Mouse (Mus musculus) heart, embryonic 16.5 days (tissue): ENCODE data around the gene Arhgap1. TPM values are rescaled to one million over a fixed set of nuclear protein-coding genes. Genes with fewer than 3 reads are reported as not detected.

Experiments
- ATAC-seq: fragments of 200-750 bp; cut with Nextera tagmentation; replicated peaks from 2 replicates; pipeline ENCODE4 v1.8.0; 2017; ENCODE audit warnings: moderate number of reproducible peaks; ENCODE audit not compliant: insufficient read depth, low FRiP score; ENCODE audit errors: extremely low read depth
- H3K27ac ChIP-seq: fragments of 300-500 bp; sonication (generic); 2 replicates; pipeline ENCODE4 v1.5.1; 2014; ENCODE audit warnings: mild to moderate bottlenecking, low read length, control low read depth, moderate library complexity
- H3K27me3 ChIP-seq: fragments of 300-500 bp; sonication (generic); 2 replicates; pipeline ENCODE4 v1.6.1; 2014; ENCODE audit warnings: low read length, mixed read lengths; ENCODE audit not compliant: control insufficient read depth, insufficient read depth
- H3K36me3 ChIP-seq: fragments of 300-500 bp; sonication (generic); 2 replicates; pipeline ENCODE4 v1.6.1; 2014; ENCODE audit not compliant: control insufficient read depth, insufficient read depth
- H3K4me1 ChIP-seq: fragments of 300-500 bp; sonication (generic); 2 replicates; pipeline ENCODE4 v1.6.1; 2014; ENCODE audit warnings: low read length, mixed read lengths; ENCODE audit not compliant: control insufficient read depth, insufficient read depth
- H3K4me2 ChIP-seq: fragments of 300-500 bp; sonication (generic); 2 replicates; pipeline ENCODE4 v1.6.1; 2014; ENCODE audit warnings: low read depth, mild to moderate bottlenecking, control low read depth, low read length
- H3K4me3 ChIP-seq: fragments of 300-500 bp; sonication (generic); 2 replicates; pipeline ENCODE4 v1.5.1; 2014; ENCODE audit warnings: mild to moderate bottlenecking, control low read depth, low read length
- H3K9ac ChIP-seq: fragments of 300-500 bp; sonication (generic); 2 replicates; pipeline ENCODE4 v1.6.1; 2014; ENCODE audit warnings: low read length, control low read depth
- H3K9me3 ChIP-seq: fragments of 300-500 bp; sonication (generic); replicated peaks from 2 replicates; pipeline ENCODE4 v1.6.1; 2016; ENCODE audit warnings: low read length; ENCODE audit not compliant: control insufficient read depth
- WGBS: fragments of 180-500 bp; shearing (Covaris S2); extraction: QIAGEN DNeasy Blood & Tissue Kit; methylation state at CpG from one replicate; pipeline ENCODE4 v1.1.7; 2014; 5-methylcytosine and 5-hydroxymethylcytosine counted together
- polyA plus RNA-seq: library from polyadenylated mRNA; unstranded; fragments of >200 nt; fragmentation: Nextera tagmentation; extraction: Ambion mirVana; gene quantifications from 2 replicates; pipeline ENCODE4 v1.2.1, GENCODE M21; 2015

The Arhgap1 gene
- polyA plus RNA-seq, 1 experiment from 2014 or later = 122 TPM

DNA sequence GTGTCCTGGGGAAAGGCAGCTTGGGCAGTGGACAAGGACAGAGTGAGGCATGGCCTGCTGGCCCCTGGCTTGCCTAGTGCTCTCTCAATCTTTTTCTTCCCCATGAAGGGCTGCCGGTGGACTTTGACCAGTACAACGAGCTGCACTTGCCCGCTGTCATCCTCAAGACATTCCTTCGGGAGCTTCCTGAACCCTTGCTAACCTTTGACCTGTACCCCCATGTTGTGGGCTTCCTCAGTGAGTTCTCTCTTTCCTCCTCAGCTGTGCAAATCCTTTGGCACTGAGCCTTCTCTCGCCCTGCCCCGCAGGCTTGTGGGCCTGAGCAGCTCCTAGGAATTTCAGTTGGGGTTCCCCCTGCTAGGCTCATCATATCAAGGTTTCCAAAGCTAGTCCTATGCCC lies 20.4 kb downstream of the Arhgap1 start:
- H3K36me3 ChIP-seq = peaks cover 61% of the 10 kb centered on the region
- WGBS = 84% methylated on average over 6 of the region's 6 CpGs
- H3K4me3 ChIP-seq = no peak overlapping the region
- no peak overlapping the region for H3K27ac ChIP-seq
- no peaks in the 10 kb centered on the region for H3K27me3 ChIP-seq
- H3K9ac ChIP-seq = no peak overlapping the region
- H3K9me3 ChIP-seq = no peaks in the 10 kb centered on the region
- peaks cover 7% of the 10 kb centered on the region; the same call in 1 of the 2 replicates for H3K4me1 ChIP-seq
- no peak for ATAC-seq
- H3K4me2 ChIP-seq = no peak overlapping the region

- Histone ChIP-seq H3K27ac (no peak overlapping the region), H3K36me3 (peaks cover 71% of the 10 kb centered on the region), H3K9ac (no peak overlapping the region), H3K27me3 (no peaks in the 10 kb centered on the region), H3K4me3 (no peak overlapping the region), H3K4me1 (no peaks in the 10 kb centered on the region), H3K4me2 (no peak overlapping the region), H3K9me3 (no peaks in the 10 kb centered on the region)
- ATAC-seq = no peak
- whole genome bisulfite sequencing = 88% methylated on average over 2 of the region's 2 CpGs
Measured at GRCm38 (mm10) chr2:91673587-91673986, 23.9 kb downstream of the Arhgap1 start.

DNA sequence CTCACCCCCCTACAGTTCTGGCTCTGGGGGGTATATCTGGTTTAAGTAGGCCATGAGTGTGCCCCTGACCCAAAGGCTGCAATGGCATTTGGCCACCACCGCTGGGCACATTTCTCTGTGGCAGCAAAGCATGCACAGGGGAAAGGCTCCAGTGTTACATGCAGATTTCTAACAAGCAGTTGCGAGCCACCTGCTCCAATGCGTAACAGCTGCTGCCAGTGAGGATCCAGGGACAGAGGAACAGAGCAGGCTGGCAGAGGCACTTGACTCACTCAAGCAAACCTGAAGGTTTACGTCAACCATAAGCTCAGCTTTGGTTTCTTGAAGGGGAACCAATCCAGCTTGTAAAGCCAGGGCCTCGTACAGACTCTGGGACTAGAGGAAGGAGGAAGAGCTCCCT lies 25.2 kb downstream of the Arhgap1 start:
- WGBS = 90% methylated on average over 5 of the region's 5 CpGs
- Histone ChIP-seq H3K27ac (no peak overlapping the region), H3K9me3 (no peaks in the 10 kb centered on the region), H3K36me3 (peaks cover 64% of the 10 kb centered on the region), H3K4me1 (no peaks in the 10 kb centered on the region), H3K9ac (no peak overlapping the region), H3K27me3 (no peaks in the 10 kb centered on the region), H3K4me2 (no peak overlapping the region), H3K4me3 (no peak overlapping the region)
- no peak for ATAC-seq

DNA sequence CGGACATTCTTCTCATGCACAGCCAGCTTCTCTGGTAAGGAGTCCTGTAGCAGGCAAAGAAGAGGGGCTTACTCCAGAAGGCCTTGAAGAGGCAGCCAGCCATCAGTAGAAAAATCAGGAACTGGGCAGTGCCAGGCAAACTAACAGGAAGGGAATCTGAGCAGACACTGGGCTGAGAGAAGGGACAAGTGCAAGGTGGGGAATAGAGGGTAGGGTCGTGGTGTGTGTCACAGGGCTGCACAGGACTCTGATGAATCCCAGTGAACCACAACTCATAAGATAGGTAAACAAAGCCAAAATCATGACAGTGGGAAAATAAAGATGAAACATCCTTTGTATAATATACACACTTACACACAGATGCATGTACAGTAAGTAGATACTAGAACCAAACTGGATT lies 26.8 kb downstream of the Arhgap1 start:
- Histone ChIP-seq H3K4me2 (no peak overlapping the region), H3K9ac (no peak overlapping the region), H3K27me3 (no peaks in the 10 kb centered on the region), H3K4me3 (no peak overlapping the region), H3K27ac (no peak overlapping the region), H3K36me3 (peaks cover 60% of the 10 kb centered on the region), H3K4me1 (no peaks in the 10 kb centered on the region), H3K9me3 (no peaks in the 10 kb centered on the region)
- 62% methylated on average over 2 of the region's 2 CpGs for WGBS
- ATAC-seq = no peak

- Histone ChIP-seq H3K4me2 (no peak overlapping the region), H3K9ac (no peak overlapping the region), H3K4me3 (no peak overlapping the region), H3K27ac (no peak overlapping the region), H3K36me3 (peaks cover 63% of the 10 kb centered on the region), H3K9me3 (no peaks in the 10 kb centered on the region), H3K27me3 (no peaks in the 10 kb centered on the region), H3K4me1 (no peaks in the 10 kb centered on the region)
- ATAC-seq = no peak
Measured at GRCm38 (mm10) chr2:91676961-91677360, 27.3 kb downstream of the Arhgap1 start.

- ATAC-seq = no peak; the same call in 1 of the 2 replicates
Measured at GRCm38 (mm10) chr2:91682850-91683249, 33.2 kb downstream of the Arhgap1 start.

DNA sequence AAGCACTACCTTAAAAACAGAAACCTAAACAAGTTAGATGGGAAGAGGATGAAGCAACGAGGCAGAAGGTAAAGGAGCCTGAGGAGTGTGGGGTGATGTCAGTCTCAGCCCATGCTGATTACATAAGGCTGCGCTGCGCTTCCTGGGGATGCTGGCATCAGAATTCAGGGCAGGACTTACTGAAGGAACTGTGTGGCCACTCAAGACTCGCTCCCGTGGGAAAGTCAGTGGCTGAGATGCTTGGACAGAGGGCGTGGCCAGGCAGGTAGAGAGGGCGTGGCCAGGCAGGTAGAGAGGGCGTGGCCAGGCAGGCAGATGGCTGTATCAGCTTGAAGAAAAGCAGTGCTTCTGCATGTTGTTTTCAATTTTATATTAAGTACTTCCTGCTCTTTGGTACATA lies 34.3 kb downstream of the Arhgap1 start:
- no peak overlapping the region for H3K27ac ChIP-seq
- H3K4me1 ChIP-seq = peaks cover 3% of the 10 kb centered on the region; the same call in 1 of the 2 replicates
- ATAC-seq = no peak
- no peak overlapping the region for H3K4me3 ChIP-seq
- H3K9me3 ChIP-seq = no peaks in the 10 kb centered on the region
- no peak overlapping the region for H3K9ac ChIP-seq
- 76% methylated on average over 8 of the region's 8 CpGs for WGBS
- no peak overlapping the region for H3K4me2 ChIP-seq
- peaks cover 24% of the 10 kb centered on the region for H3K36me3 ChIP-seq
- no peaks in the 10 kb centered on the region for H3K27me3 ChIP-seq

More at GRCm38 (mm10) chr2:91682850-91683249, 33.2 kb downstream of the Arhgap1 start:
- Histone ChIP-seq H3K4me2 (no peak overlapping the region), H3K9ac (no peak overlapping the region), H3K4me1 (peaks cover 3% of the 10 kb centered on the region; the same call in 1 of the 2 replicates), H3K27ac (no peak overlapping the region), H3K9me3 (no peaks in the 10 kb centered on the region), H3K4me3 (no peak overlapping the region), H3K36me3 (peaks cover 29% of the 10 kb centered on the region), H3K27me3 (no peaks in the 10 kb centered on the region)
- 38% methylated on average over 4 of the region's 4 CpGs for WGBS

- WGBS = 67% methylated on average over 7 of the region's 7 CpGs
- H3K4me1 ChIP-seq = no peaks in the 10 kb centered on the region
- 0 out of 2 replicates have a peak overlapping the region, but pooled peaks have one; percentile 37 for H3K27ac ChIP-seq
- peaks cover 10% of the 10 kb centered on the region for H3K36me3 ChIP-seq
- peak; percentile 83 for ATAC-seq
- no peaks in the 10 kb centered on the region for H3K9me3 ChIP-seq
- no peak overlapping the region for H3K9ac ChIP-seq
- no peaks in the 10 kb centered on the region for H3K27me3 ChIP-seq
- H3K4me3 ChIP-seq = no peak overlapping the region
- no peak overlapping the region for H3K4me2 ChIP-seq
Measured at GRCm38 (mm10) chr2:91689452-91689851, 39.8 kb downstream of the Arhgap1 start.

DNA sequence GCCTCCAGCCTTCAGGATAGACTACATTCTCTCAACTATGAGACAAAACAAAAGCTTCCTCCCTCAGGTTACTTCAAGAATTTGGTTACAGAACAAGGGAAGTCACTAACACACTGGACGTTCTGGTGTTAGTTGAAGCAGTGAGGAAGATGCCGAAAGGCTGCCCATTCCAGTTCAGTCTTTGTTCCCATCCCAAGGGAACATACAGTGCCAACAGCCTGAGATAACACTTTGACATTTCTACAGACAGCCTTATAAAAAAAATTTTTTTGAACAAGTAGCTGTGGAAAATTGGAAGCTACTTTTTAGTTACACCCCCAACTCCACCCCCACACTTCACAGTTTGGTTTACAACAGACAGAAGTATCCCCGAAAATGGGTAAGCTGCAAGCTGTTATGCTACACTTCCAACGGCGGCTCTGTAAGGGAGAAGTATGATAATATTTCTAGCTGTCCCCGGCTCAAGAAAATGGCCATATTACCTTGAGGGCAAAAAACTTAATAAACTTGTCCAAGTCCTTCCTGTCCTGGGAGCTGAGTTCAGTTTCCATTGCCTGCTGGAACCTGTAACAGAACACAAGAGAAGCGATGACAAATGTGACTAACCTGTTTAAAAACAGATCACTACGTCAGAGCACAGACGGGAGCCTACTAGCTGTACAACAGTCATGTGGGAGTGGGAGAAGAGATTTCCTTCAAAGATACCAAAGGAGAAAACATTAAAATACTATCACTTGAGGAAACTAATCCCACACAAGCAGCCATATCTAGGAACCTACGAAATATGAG lies 46.0 kb downstream of the Arhgap1 start:
- Histone ChIP-seq H3K9ac (no peak overlapping the region), H3K27ac (peak overlapping the region; percentile 30; the same call in 1 of the 2 replicates), H3K4me2 (no peak overlapping the region), H3K27me3 (no peaks in the 10 kb centered on the region), H3K4me1 (peaks cover 6% of the 10 kb centered on the region; the same call in 1 of the 2 replicates), H3K9me3 (no peaks in the 10 kb centered on the region), H3K36me3 (peaks cover 3% of the 10 kb centered on the region; the same call in 1 of the 2 replicates), H3K4me3 (no peak overlapping the region)
- no peak; the same call in 1 of the 2 replicates for ATAC-seq
- 63% methylated on average over 10 of the region's 10 CpGs for WGBS
